Mouse (Mus musculus) intestine, postnatal 0 days (tissue): Measurements from ENCODE around the gene Atp6v1fnb. TPM values are rescaled to one million over a fixed set of nuclear protein-coding genes. Genes with fewer than 3 reads are reported as not detected.

Experiments
- ATAC-seq: fragments of 200-750 bp; cut with Nextera tagmentation; 2 replicates; pipeline ENCODE4 v1.8.0; 2017; ENCODE audit warnings: mild to moderate bottlenecking, moderate TSS enrichment, moderate library complexity
- H3K27ac ChIP-seq: fragments of 300-500 bp; sonication (generic); 2 replicates; pipeline ENCODE4 v1.5.1; 2014; ENCODE audit warnings: mild to moderate bottlenecking, low read depth, low read length, moderate library complexity
- H3K27me3 ChIP-seq: fragments of 300-500 bp; sonication (generic); replicated peaks from 2 replicates; pipeline ENCODE4 v1.6.1; 2014; ENCODE audit warnings: low read length, mixed read lengths; ENCODE audit not compliant: control insufficient read depth, insufficient read depth
- H3K36me3 ChIP-seq: fragments of 300-500 bp; sonication (generic); 2 replicates; pipeline ENCODE4 v1.6.1; 2014; ENCODE audit warnings: mild to moderate bottlenecking, moderate library complexity; ENCODE audit not compliant: control insufficient read depth, insufficient read depth
- H3K4me1 ChIP-seq: fragments of 300-500 bp; sonication (generic); replicated peaks from 2 replicates; pipeline ENCODE4 v1.6.1; 2014; ENCODE audit warnings: antibody characterized with exemption, low read length, mixed read lengths; ENCODE audit not compliant: control insufficient read depth, insufficient read depth
- H3K4me2 ChIP-seq: fragments of 300-500 bp; sonication (generic); replicated peaks from 2 replicates; pipeline ENCODE4 v1.6.1; 2014; ENCODE audit warnings: low read depth, mild to moderate bottlenecking, moderate library complexity
- H3K4me3 ChIP-seq: fragments of 300-500 bp; sonication (generic); 2 replicates; pipeline ENCODE4 v1.5.1; 2014; ENCODE audit warnings: low read depth, low read length
- H3K9ac ChIP-seq: fragments of 300-500 bp; sonication (generic); 2 replicates; pipeline ENCODE4 v1.6.1; 2014; ENCODE audit warnings: mild to moderate bottlenecking, low read depth, low read length
- H3K9me3 ChIP-seq: fragments of 300-500 bp; sonication (generic); 2 replicates; pipeline ENCODE4 v1.6.1; 2016; ENCODE audit warnings: mixed run types; ENCODE audit not compliant: control insufficient read depth
- CTCF ChIP-seq: sonication (generic); IDR thresholded peaks from 2 replicates; pipeline ENCODE4 v1.5.1; 2016; ENCODE audit warnings: low read depth, mild to moderate bottlenecking, control low read depth, antibody characterized with exemption, moderate library complexity
- WGBS: fragments of 180-500 bp; shearing (Covaris S2); extraction: QIAGEN DNeasy Blood & Tissue Kit; methylation state at CpG from one replicate; pipeline ENCODE4 v1.1.7; 2014; 5-methylcytosine and 5-hydroxymethylcytosine counted together
- polyA plus RNA-seq: library from polyadenylated mRNA; unstranded; fragments of >200 nt; fragmentation: Nextera tagmentation; extraction: Ambion mirVana; gene quantifications from 2 replicates; pipeline ENCODE4 v1.2.1, GENCODE M21; 2015

Atp6v1fnb gene
- polyA plus RNA-seq, 1 experiment from 2014 or later: not detected

DNA sequence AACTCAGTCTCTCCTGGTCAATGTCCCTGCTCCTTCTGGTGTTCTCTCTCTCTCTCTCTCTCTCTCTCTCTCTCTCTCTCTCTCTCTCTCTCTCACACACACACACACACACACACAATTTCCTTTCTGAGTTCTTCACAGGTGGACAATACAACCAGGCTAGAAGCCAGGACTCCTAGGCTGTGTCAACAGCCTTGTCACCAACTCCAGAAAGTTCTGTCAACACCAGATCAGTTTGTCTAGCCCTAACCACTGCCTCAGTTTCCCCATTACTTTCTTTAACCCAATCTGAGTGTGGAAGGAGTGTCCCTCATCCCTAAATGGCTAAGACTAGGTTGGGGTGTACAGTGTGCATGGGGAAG, 38.6 kb upstream of the Atp6v1fnb start:
- no peaks in the 10 kb centered on the region for H3K36me3 ChIP-seq
- no peaks in the 10 kb centered on the region for H3K9me3 ChIP-seq
- peak overlapping the region; percentile 65; the same call in 1 of the 2 replicates for H3K9ac ChIP-seq
- no peaks in the 10 kb centered on the region for H3K4me1 ChIP-seq
- no peak overlapping the region for H3K27ac ChIP-seq
- H3K4me3 ChIP-seq: peak overlapping the region; percentile 62
- TF ChIP-seq CTCF: no peak
- peak overlapping the region; percentile 85 for H3K4me2 ChIP-seq
- H3K27me3 ChIP-seq: peaks cover 42% of the 10 kb centered on the region
- no peak for ATAC-seq

DNA sequence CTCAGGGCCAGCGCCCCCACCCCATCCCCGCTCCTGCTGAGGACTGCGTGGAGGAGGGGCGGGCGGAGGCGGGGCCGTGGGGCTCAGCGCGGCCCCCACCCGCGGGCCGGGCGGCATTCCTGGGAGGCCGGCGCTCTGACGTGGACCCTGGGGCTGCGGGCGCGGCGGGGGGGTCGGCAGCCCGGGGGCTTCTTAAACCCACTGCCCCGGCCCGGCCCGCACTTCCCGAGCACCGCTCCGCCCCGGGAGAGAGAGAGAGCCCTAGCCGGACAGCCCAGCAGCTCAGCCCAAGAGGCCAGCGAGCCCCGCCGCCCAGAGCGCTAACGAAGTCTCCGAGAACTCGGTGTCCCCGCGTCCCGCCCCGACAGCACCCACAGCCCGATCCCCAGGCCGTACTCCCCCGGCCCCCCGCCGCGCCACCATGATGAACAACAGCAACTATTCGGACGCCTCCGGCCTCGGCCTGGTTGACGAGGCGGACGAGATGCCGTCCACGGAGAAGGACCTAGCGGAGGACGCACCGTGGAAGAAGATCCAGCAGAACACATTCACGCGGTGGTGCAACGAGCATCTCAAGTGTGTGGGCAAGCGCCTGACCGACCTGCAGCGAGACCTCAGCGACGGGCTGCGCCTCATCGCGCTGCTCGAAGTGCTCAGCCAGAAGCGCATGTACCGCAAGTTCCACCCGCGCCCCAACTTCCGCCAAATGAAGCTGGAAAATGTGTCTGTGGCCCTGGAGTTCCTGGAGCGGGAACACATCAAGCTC, 38.0 kb upstream of the Atp6v1fnb start, which contains the start of gene Flnc:
Gene Flnc (plus strand): TSS at position 219 of the 766 bp plus-strand sequence.
- peak; percentile 37 for ATAC-seq
- Histone ChIP-seq H3K4me2 (peak within 1 kb of the TSS; percentile 85), H3K4me3 (peak within 1 kb of the TSS; percentile 62), H3K27me3 (peaks cover 42% of the 10 kb centered on the region), H3K9me3 (no peaks in the 10 kb centered on the region), H3K9ac (peak within 1 kb of the TSS; percentile 65), H3K36me3 (no peaks in the 10 kb centered on the region), H3K4me1 (no peaks in the 10 kb centered on the region), H3K27ac (peak within 1 kb of the TSS; percentile 50)
- no peak for TF ChIP-seq CTCF
- WGBS: 1% methylated on average over 71 of the region's 77 CpGs

DNA sequence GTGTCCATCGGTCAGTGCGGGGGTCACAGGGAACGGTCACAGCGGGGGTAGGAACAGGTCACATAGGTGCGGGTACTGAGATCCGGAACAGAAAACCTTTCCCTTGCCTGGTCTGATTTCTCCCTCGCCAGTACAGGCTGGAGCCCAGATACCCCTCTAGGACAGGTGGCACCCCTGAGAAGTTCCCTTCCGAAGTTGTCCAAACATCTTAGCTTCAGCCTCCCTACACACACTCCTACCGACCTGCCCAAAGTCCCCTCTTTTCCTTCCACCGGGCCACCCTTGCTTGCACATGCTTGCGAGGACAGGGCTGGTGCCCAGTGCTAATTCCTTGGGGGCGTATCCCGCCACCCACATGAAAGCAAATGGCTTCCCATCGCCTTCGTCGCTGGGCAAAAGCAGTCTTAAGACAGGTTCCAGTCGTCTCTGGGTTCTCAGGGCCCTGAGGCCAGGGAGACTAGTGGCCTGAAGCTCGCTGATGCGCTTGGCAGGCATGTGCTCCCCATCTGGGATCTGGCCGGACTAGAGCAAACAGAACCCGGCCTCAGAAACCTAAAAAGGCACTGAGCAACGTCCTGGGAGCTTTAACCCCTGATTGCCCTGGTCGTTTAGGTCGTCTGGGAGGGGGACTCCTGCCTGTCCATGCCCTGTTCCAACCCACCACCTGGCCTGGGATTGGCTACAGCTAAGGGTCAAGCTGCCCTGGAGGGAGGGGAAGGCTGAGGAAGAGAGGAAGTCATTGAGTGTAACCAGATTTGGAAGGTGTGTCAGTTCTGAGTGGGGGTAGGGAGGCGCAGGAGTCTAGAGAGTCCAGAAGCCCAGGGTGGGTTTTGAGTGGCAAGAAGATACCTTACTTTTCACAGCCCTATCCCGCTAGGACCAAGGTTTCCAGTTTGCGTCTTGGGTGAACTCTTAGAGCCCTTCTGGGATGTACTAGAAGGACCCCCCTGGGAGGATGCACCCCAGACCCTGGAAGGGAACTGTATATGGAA, 37.1 kb upstream of the Atp6v1fnb start:
- ATAC-seq: no peak
- Histone ChIP-seq H3K27ac (peak overlapping the region; percentile 50; the same call in 1 of the 2 replicates), H3K4me3 (peak overlapping the region; percentile 62)

DNA sequence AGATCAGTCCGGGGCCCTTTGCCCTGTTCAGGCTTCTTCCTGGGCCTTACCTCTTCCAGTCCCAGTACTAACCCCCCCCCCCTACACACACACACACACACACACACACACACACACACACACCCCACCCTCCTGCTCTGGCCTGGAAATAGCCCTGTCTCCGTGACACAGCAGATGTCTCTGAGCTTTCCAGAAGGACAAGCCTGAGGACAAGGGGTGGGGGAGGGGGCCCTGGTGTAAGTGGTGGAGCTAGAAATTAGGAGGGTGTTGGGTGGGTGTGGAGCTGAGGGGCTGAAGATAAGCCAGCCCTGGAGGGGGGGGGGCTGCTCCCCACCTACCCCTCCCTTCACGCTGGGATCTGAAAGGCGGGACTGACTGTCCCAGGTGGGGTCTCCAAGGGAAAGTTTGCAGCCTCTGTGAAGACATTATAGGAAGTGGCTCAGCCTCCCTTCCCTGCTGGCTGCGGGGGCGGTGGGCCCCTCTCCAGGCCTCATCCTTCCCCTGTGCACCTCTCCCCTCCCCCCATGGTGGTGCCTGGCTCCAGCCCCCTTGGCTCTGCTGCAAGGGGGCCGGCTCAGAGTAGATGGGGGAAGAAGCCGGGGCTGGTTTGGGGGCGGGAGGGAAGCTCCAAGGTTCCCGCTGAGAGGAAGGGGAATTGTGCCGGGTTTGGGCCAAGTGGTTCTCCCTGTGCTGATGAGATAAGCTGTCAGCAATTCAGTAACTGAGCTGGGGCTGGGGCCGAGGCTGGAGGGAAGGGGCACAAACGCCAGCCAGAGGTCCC, 36.1 kb upstream of the Atp6v1fnb start:
- Histone ChIP-seq H3K36me3 (no peaks in the 10 kb centered on the region; the same call in 1 of the 2 replicates), H3K9me3 (no peaks in the 10 kb centered on the region), H3K9ac (peak overlapping the region; percentile 17; the same call in 1 of the 2 replicates), H3K27ac (0 out of 2 replicates have a peak overlapping the region, but pooled peaks have one; percentile 15), H3K4me2 (peak overlapping the region; percentile 85), H3K4me1 (no peaks in the 10 kb centered on the region), H3K4me3 (peak overlapping the region; percentile 62), H3K27me3 (peaks cover 42% of the 10 kb centered on the region)
- no peak for TF ChIP-seq CTCF
- 21% methylated on average over 13 of the region's 13 CpGs for WGBS
- ATAC-seq: no peak

More for the DNA sequence above, 37.1 kb upstream of the Atp6v1fnb start:
- TF ChIP-seq CTCF: no peak
- Histone ChIP-seq H3K4me1 (no peaks in the 10 kb centered on the region), H3K9ac (peak overlapping the region; percentile 65), H3K27me3 (peaks cover 42% of the 10 kb centered on the region), H3K9me3 (no peaks in the 10 kb centered on the region), H3K4me2 (peak overlapping the region; percentile 85), H3K36me3 (no peaks in the 10 kb centered on the region)
- 11% methylated on average over 27 of the region's 27 CpGs for whole genome bisulfite sequencing

DNA sequence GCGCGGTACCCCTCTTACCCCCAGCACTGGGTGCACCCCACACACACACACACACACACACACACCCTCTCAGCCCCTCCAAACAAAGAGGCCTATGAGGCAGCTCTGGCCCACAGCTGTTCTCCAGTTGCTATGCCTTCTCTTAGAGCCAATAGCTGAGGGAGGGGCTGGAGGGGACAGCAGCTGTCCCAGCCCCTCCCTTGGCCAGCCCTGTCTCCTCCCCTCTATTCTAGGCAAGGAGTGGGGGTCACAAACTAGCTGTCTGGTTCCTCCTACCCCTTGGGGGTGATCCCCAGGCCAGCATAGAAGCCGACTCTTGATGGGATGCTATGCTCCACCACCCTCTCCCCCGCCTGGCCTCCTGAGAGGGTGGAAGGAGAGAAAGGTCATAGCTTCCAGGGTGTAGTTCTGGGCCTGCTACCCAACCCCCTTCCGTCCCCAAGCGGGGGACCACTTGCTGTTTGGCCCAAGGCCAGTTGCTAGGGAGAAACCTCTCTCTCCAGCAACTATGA, 35.2 kb upstream of the Atp6v1fnb start:
- no peak for TF ChIP-seq CTCF
- ATAC-seq: no peak
- Histone ChIP-seq H3K27ac (peak overlapping the region; percentile 46; the same call in 1 of the 2 replicates), H3K9me3 (no peaks in the 10 kb centered on the region), H3K9ac (no peak overlapping the region), H3K36me3 (no peaks in the 10 kb centered on the region; the same call in 1 of the 2 replicates), H3K4me1 (no peaks in the 10 kb centered on the region), H3K4me3 (peak overlapping the region; percentile 62), H3K4me2 (peak overlapping the region; percentile 85), H3K27me3 (peaks cover 42% of the 10 kb centered on the region)
- WGBS: 37% methylated on average over 6 of the region's 6 CpGs
